Mouse (Mus musculus) embryonic facial prominence, embryonic 14.5 days (tissue): ENCODE measurements at regions not wholly inside any gene's neighbourhood (a gene's known extent, or its start where the extent isn't known, plus 50 kb on each side); places are given as distances from the start of the nearest gene placed in this dataset.

Experiments
- ATAC-seq: fragments of 200-750 bp; cut with Nextera tagmentation; 2 replicates; pipeline ENCODE4 v1.8.0; 2017; ENCODE audit warnings: low read depth, moderate number of reproducible peaks, moderate TSS enrichment
- DNase-seq: peaks from one replicate; pipeline ENCODE4 v3.0.0-alpha.2; 2015; ENCODE audit warnings: low spot score
- H3K27ac ChIP-seq: fragments of 300-500 bp; sonication (generic); replicated peaks from 2 replicates; pipeline ENCODE4 v1.5.1; 2014; ENCODE audit warnings: low read depth, mild to moderate bottlenecking, low read length, moderate library complexity
- H3K27me3 ChIP-seq: fragments of 300-500 bp; sonication (generic); replicated peaks from 2 replicates; pipeline ENCODE4 v1.6.1; 2014; ENCODE audit warnings: low read length; ENCODE audit not compliant: control insufficient read depth, insufficient read depth
- H3K36me3 ChIP-seq: fragments of 300-500 bp; sonication (generic); 2 replicates; pipeline ENCODE4 v1.6.1; 2014; ENCODE audit warnings: low read length, mixed read lengths; ENCODE audit not compliant: control insufficient read depth, insufficient read depth
- H3K4me1 ChIP-seq: fragments of 300-500 bp; sonication (generic); 2 replicates; pipeline ENCODE4 v1.6.1; 2014; ENCODE audit warnings: antibody characterized with exemption, low read length; ENCODE audit not compliant: control insufficient read depth, insufficient read depth
- H3K4me2 ChIP-seq: fragments of 300-500 bp; sonication (generic); 2 replicates; pipeline ENCODE4 v1.6.1; 2014; ENCODE audit warnings: low read depth, mild to moderate bottlenecking, low read length, moderate library complexity, mixed read lengths
- H3K4me3 ChIP-seq: fragments of 300-500 bp; sonication (generic); 2 replicates; pipeline ENCODE4 v1.5.1; 2014; ENCODE audit warnings: low read depth, mild to moderate bottlenecking, low read length
- H3K9ac ChIP-seq: fragments of 300-500 bp; sonication (generic); 2 replicates; pipeline ENCODE4 v1.6.1; 2014; ENCODE audit warnings: low read depth, mild to moderate bottlenecking, low read length, moderate library complexity, mixed read lengths
- H3K9me3 ChIP-seq: fragments of 300-500 bp; sonication (generic); 2 replicates; pipeline ENCODE4 v1.6.1; 2016; ENCODE audit warnings: low read length; ENCODE audit not compliant: control insufficient read depth
- WGBS: fragments of 180-500 bp; shearing (Covaris S2); extraction: QIAGEN DNeasy Blood & Tissue Kit; methylation state at CpG from one replicate; pipeline ENCODE4 v1.1.7; 2014; 5-methylcytosine and 5-hydroxymethylcytosine counted together

DNA sequence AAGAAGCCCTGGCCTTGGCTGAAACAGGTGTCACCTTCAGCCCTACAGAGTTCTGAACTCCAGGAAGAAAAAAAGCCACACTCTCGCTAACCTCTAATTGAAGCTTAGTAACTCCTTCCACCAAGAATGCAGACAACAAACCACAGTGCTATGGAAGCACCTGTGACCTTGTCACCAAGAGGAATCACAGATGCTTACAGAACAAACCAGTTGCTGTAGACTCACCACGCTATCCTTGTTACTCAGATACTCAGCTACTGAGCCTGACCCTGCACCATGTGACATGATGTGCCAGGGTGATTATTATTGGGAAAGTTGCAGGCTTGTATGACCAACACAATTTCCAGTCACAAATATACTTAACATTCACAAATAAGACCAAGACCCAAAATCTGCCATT, 104.6 kb downstream of the Sp3 start:
- no peak overlapping the region for H3K9ac ChIP-seq
- no peaks in the 10 kb centered on the region for H3K4me1 ChIP-seq
- ATAC-seq (no peak), DNase-seq (no peak)
- no peak overlapping the region for H3K27ac ChIP-seq
- WGBS = 78% methylated on average over 2 of the region's 2 CpGs
- no peak overlapping the region for H3K4me3 ChIP-seq
- no peaks in the 10 kb centered on the region for H3K36me3 ChIP-seq
- no peaks in the 10 kb centered on the region for H3K9me3 ChIP-seq
- H3K4me2 ChIP-seq = no peak overlapping the region
- H3K27me3 ChIP-seq = no peaks in the 10 kb centered on the region

GRCm38 (mm10) chr2:72880016-72880415, 100.2 kb downstream of the Sp3 start:
- Histone ChIP-seq H3K27ac (no peak overlapping the region), H3K27me3 (no peaks in the 10 kb centered on the region), H3K9me3 (no peaks in the 10 kb centered on the region), H3K36me3 (no peaks in the 10 kb centered on the region), H3K4me1 (no peaks in the 10 kb centered on the region), H3K4me3 (no peak overlapping the region), H3K9ac (no peak overlapping the region), H3K4me2 (no peak overlapping the region)
- DNase-seq (no peak), ATAC-seq (no peak)
- WGBS = 90% methylated on average over 2 of the region's 2 CpGs

- no peak overlapping the region for H3K4me2 ChIP-seq
- no peak overlapping the region for H3K4me3 ChIP-seq
- no peaks in the 10 kb centered on the region for H3K36me3 ChIP-seq
- DNase-seq (no peak), ATAC-seq (no peak)
- no peaks in the 10 kb centered on the region for H3K27me3 ChIP-seq
- WGBS = 83% methylated on average over 2 of the region's 2 CpGs
- no peak overlapping the region for H3K9ac ChIP-seq
- no peaks in the 10 kb centered on the region for H3K4me1 ChIP-seq
- H3K9me3 ChIP-seq = no peaks in the 10 kb centered on the region
- H3K27ac ChIP-seq = no peak overlapping the region
Measured at GRCm38 (mm10) chr2:72881554-72881953, 98.7 kb downstream of the Sp3 start.

DNA sequence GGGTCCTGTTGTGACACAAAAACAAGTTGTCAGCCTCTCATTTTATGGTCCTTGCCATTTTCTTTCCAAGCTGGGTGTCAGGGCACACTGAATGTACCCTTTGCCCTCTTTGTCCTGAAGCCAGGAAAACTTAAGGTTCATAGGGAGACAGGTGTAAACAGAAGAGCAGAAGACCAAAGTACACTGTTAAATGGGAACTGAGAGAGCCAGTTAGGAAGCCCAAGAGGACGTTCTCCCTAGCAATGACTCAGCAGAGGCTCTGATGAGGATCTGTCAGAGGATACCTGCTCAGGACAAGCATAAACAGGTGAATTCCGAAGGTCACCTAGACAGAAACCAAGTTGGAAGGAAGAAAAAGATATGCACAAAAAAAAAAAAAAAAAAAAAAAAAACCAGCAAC, 94.0 kb downstream of the Sp3 start:
- Histone ChIP-seq H3K27ac (no peak overlapping the region), H3K27me3 (no peaks in the 10 kb centered on the region), H3K9me3 (no peaks in the 10 kb centered on the region), H3K4me3 (no peak overlapping the region), H3K4me2 (no peak overlapping the region), H3K36me3 (no peaks in the 10 kb centered on the region), H3K4me1 (0 out of 2 replicates have a peak, but pooled peaks cover 7% of the 10 kb centered on the region), H3K9ac (no peak overlapping the region)
- DNase-seq (no peak), ATAC-seq (no peak)
- 93% methylated on average over 2 of the region's 2 CpGs for WGBS
